Mouse (Mus musculus) C2C12 (cell line): ENCODE measurements around the gene Rtn2.

Source experiments
- CEBPB ChIP-seq: IDR thresholded peaks from one replicate; pipeline ENCODE4 v1.6.1; 2011; ENCODE audit warnings: low read depth, mild to moderate bottlenecking, control low read depth, moderate library complexity
- CTCF ChIP-seq: IDR thresholded peaks from one replicate; pipeline ENCODE4 v1.5.1; 2011; ENCODE audit not compliant: control insufficient read depth, insufficient read depth, insufficient read length
- FOSL1 ChIP-seq: IDR thresholded peaks from one replicate; pipeline ENCODE4 v1.8.0; 2011; ENCODE audit warnings: mild to moderate bottlenecking, low read length; ENCODE audit not compliant: poor library complexity, insufficient read depth, severe bottlenecking
- MAX ChIP-seq: IDR thresholded peaks from one replicate; pipeline ENCODE4 v1.6.1; 2011; ENCODE audit warnings: mild to moderate bottlenecking, control low read depth
- MYOG ChIP-seq: IDR thresholded peaks from one replicate; pipeline ENCODE4 v1.6.1; 2011; ENCODE audit not compliant: control insufficient read depth, insufficient read length; ENCODE audit errors: extremely low read depth
- USF1 ChIP-seq: IDR thresholded peaks from one replicate; pipeline ENCODE4 v1.6.1; 2011; ENCODE audit warnings: low read depth, mild to moderate bottlenecking, control low read depth, moderate library complexity

DNA sequence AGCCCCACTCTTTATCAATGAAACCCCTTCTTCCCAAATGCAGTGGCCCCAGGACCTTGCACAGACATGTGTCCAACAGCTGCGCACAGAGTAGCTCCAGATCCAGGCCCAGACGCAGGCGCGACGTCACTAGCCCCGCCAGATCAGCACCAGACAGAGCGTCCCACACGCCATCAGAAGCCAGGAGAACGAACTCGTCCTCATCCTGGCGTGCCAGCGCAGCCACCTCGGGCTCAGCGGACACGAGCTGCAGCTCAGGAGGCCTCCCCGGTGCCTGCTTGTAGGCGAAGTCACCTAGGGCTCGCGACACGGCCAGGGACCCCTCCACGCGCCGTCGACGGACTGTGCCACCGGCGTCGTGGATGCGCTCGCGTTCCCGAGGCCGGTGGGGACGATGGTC is 3.4 kb upstream of the Rtn2 start:
- TF ChIP-seq CTCF (no peak), MAX (no peak), FOSL1 (no peak), USF1 (no peak), MYOG (no peak), CEBPB (no peak)
